Mouse (Mus musculus): Measurements from ENCODE around the gene Nup98. TPM values are rescaled to one million over a fixed set of nuclear protein-coding genes. Genes with fewer than 3 reads are reported as not detected.

Gene Nup98
- total RNA-seq (2021), result 10 to 100 TPM; 41.6 to 45.3 TPM
- long read RNA-seq, experiment 1, full-length matches to known transcripts, result 8 of 14 reads
- long read RNA-seq, experiment 1, partial matches to known transcripts, result 2 of 14 reads
- long read RNA-seq, experiment 1, other reads (novel, unspliced or antisense), result 4 of 14 reads
- long read RNA-seq, experiment 2, partial matches to known transcripts, result 3 of 14 reads
- long read RNA-seq, experiment 2, other reads (novel, unspliced or antisense), result 4 of 14 reads

DNA sequence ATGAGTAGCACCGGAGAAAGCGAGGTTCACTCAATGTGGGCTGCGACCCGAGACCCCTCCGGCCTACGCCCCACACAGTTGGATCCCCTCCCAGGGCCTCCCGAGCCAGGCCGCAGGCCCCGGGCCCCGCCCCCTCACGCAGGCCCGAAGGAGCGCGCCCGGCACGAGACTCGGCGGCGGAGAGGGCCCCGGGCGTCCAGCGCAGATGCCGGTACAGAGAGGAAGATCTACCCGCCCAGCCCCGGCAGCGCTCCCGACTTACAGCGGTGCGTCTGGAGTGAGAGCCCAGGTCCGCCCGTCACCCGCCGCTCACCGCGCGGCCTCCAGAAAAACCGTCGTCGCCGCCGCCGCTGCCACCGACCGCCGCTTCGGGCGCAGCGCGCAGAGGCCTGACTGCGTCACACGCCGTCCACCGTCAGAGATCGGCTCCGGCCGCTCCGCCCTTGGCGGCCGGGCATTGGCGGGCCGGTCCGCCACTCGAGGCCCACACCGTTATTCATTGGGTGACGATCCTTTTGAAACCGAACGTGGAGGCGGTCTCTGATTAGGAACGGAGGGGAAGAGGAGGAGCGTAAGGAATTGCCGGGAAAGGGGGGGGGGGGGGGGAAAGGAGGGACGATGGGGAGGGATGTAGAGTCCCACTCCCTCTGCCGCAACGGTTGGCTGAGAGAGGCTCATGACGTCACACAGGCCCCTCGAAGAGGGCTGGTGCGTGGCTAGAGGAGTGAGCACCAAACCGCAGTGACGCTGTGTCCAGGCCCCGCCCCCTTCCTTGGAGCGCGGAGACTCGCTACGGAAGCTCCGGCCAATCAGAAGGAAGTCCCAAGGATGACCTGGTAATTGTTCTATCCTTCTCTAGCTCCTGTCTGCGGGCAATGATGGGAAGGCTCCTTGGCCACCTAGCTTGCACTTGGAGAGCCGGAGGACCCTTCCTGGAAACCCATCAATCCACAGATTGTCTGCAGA, at the start of gene Nup98, which contains the start of gene Pgap2:
Nup98 (minus strand) TSS at position 421 of the 966 bp plus-strand sequence.
Pgap2 (plus strand) TSS at position 453 of the 966 bp plus-strand sequence.
- peak; percentile 31 for TF ChIP-seq CTCF (IDR thresholded peaks at IDR 0.05)
- Histone ChIP-seq H3K4me3 (peak within 1 kb of the TSS; percentile 86), H3K27ac (peak within 1 kb of the TSS; percentile 98)
- peak; percentile 99 for DNase-seq (ENCODE audit: extremely low spot score in 1 of 2, low spot score in 2 of 2)
- intact Hi-C loops (cut with DNase I), result loop anchor here (1.0 kb wide), 2 partner anchors 12 to 40 kb away; no protein-coding TSS in a partner anchor

DNA sequence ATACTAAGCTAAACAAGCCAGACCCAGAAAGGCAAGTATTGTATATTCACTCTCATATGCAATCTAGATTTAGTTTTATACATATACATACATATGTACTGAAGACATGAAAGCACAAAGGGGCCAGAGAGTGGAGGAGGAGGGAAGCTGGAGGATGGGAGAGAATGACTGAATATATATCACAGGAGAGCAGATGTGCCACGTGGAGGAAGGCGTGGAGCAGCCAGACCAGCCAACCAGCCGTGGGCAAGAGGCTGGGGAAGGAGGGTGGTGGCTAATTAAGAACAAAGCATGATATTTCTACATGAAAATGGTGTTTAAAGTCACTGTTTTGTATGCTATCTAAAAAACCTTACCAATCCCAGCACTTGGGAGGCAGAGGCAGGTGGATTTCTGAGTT, 48.8 kb upstream of the Nup98 start:
- Histone ChIP-seq H3K27ac (no peak overlapping the region), H3K4me3 (no peak overlapping the region)
- TF ChIP-seq CTCF (IDR thresholded peaks at IDR 0.05), result no peak
- DNase-seq (ENCODE audit: extremely low spot score in 1 of 2, low spot score in 2 of 2), result no peak
- intact Hi-C loops (cut with DNase I), result loop anchor here (1.0 kb wide), 1 partner anchor 159 kb away; no protein-coding TSS in a partner anchor

DNA sequence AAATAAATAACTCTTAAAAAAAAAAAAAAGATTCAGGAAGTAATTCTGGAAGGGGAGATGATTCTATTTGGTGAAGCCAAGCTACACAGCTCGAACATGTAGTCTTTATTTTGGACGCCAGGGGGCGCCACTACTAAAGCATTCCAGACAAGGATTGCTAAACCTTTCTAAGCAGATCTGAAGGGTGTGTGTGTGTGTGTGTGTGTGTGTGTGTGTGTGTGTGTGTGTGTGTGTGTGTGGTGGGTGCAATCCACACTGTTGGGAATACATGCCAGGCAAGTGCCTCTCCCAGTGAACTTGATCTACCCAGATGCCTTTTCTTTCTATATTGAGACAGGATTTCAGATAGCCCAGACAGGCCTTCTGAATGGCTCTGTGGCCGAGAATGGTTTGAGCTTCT, 48.2 kb upstream of the Nup98 start:
- intact Hi-C loops (cut with DNase I), result loop anchor here (1.0 kb wide), 1 partner anchor 159 kb away; no protein-coding TSS in a partner anchor
- Histone ChIP-seq H3K4me3 (no peak overlapping the region), H3K27ac (no peak overlapping the region)
- peak; percentile 69 to 78 for DNase-seq (ENCODE audit: extremely low spot score in 1 of 2, low spot score in 2 of 2)
- peak; percentile 61 for TF ChIP-seq CTCF (IDR thresholded peaks at IDR 0.05)

DNA sequence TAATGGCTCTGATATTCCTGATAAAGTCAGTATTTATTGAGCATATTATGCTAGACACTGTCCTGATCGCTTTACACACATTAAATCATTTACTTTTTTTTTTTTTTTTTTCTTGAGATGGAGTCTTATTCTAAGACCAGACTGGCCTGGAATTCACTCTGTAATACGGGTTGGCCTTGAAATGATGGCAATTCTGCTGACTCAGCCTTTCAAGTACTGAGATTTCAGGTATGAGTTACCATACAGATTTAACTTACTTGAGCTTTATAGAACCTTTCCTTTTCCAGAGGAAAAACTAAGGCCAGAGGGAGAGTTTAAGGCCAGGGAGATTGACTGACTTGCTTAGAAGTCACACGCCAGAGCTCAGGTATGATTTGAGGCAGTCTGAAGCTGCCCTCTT, 46.7 kb upstream of the Nup98 start:
- Histone ChIP-seq H3K4me3 (no peak overlapping the region), H3K27ac (no peak overlapping the region)
- intact Hi-C loops (cut with DNase I), result no loop called here
- TF ChIP-seq CTCF (IDR thresholded peaks at IDR 0.05), result no peak
- no peak for DNase-seq (ENCODE audit: extremely low spot score in 1 of 2, low spot score in 2 of 2)

DNA sequence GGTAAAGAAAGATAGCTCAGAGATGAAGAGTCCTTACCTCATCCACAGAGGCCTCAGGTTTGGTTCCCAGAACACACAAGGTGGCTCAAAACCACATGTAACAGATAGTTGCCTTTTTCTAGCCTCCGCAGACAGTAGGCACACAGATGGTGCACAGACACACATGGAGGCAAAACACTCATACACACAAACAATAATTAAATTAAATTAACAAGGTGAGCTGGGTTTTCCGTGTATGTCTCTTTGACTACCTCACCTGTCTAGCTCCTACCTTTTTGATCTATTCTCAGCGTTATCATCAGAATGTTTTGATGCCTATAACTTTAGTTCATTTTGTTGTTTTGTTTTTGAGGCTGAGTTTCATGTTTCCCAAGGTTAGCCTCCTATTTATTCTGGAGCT, 46.0 kb upstream of the Nup98 start, which contains the start of gene Rhog:
Rhog (minus strand) TSS at position 101 of the 400 bp plus-strand sequence.
- Histone ChIP-seq H3K4me3 (no peak within 1 kb of the TSS), H3K27ac (no peak within 1 kb of the TSS)
- intact Hi-C loops (cut with DNase I), result no loop called here
- TF ChIP-seq CTCF (IDR thresholded peaks at IDR 0.05), result no peak
- no peak for DNase-seq (ENCODE audit: extremely low spot score in 1 of 2, low spot score in 2 of 2)

DNA sequence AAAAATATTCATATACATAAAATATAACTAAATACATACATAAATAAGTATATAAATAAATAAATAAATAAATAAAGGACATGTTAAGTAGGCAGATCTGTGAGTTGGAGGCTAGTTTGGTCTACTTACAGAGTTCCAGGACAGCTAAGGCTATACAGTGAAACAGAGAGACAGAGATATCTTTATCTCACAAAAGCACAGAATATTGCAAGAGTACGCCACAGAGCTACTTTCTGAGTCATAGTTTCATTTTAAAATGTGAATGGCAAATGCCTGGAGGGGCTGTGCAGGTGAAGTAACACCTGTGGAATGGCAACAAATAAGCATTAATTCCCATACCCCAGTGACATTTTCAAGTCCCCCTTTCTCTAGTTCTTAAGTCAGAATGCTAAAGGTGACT, 43.7 kb upstream of the Nup98 start:
- no peak for TF ChIP-seq CTCF (IDR thresholded peaks at IDR 0.05)
- Histone ChIP-seq H3K27ac (no peak overlapping the region), H3K4me3 (no peak overlapping the region)
- no peak for DNase-seq (ENCODE audit: extremely low spot score in 1 of 2, low spot score in 2 of 2)
- intact Hi-C loops (cut with DNase I), result no loop called here

DNA sequence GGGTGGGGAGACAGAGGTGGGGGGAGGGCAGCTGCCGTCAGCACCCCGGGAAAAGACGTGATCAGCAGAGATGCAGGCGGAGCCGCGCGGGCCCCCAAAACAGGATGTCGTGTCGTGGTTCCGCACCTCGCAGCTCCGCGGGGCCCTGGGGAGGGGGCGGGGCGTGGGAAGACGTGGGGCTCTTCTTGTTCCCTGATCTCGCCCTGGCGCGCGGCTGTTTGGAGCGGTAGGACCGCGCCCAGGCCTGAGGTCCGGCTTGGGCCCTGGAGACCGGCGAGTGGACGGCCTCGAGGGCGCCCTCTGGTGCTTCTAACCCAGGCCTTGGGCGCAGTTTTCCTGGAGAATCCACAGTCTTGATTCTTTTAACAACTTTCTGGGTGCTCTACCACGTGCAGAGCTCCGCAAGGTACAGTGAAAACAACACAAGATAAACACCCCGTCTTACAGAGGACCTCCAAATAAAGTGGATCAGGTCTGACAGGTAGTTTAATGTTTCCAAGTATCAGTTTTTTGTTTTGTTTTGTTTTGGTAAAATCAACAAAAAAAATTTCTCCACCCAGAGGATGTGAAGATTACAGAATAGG, 40.7 kb upstream of the Nup98 start:
- TF ChIP-seq CTCF (IDR thresholded peaks at IDR 0.05), result peak; percentile 85
- H3K4me3 ChIP-seq, result peak overlapping the region; percentile 77
- intact Hi-C loops (cut with DNase I), result loop anchor here (1.0 to 2.0 kb wide), 3 partner anchors 28 to 598 kb away; partner anchors contain the start of genes Nup98 and Pgap2
- peak; percentile 86 to 89 for DNase-seq (ENCODE audit: extremely low spot score in 1 of 2, low spot score in 2 of 2)
- peak overlapping the region; percentile 88 for H3K27ac ChIP-seq

DNA sequence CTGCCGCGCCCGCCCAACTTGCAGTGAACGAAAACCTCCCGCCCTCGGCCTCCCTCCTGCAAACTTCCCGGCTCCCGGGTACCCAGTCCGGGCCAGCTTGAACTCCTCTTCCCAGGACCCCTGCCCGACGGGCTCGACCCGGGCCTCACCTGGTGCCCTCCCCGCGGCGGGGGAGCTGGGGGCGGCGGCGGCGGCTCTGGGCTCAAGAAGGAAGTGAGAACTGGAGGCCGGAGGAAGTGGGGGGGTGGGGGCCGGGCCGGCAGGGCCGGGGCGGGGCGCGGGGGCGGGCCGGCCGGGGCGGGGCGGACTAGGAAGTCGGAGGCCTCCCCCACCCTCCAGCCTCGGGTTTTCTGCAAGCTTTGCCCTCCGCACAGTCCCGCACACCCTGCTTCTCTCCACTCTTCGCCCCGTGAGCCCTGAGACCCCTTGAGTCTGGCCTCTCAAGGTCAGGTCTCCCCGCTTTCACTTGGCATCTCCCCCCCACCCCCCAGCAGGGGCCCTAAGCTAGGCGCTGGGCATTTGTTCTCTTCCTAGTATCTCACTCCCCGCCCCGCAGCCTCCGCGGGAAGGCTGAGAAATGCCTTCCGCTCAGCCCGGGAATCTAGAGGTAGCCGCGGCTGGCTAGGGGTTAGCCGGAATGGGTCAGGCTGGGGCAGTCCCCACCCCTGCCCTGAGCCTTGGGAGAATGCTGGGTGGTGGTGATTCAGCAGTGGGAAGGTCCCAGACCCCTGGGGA, 40.1 kb upstream of the Nup98 start:
- Histone ChIP-seq H3K4me3 (peak overlapping the region; percentile 77), H3K27ac (peak overlapping the region; percentile 88)
- no peak for TF ChIP-seq CTCF (IDR thresholded peaks at IDR 0.05)
- peak; percentile 43 to 57 for DNase-seq (ENCODE audit: extremely low spot score in 1 of 2, low spot score in 2 of 2)
- intact Hi-C loops (cut with DNase I), result loop anchor here (1.0 to 2.0 kb wide), 3 partner anchors 28 to 597 kb away; partner anchors contain the start of genes Nup98 and Pgap2

DNA sequence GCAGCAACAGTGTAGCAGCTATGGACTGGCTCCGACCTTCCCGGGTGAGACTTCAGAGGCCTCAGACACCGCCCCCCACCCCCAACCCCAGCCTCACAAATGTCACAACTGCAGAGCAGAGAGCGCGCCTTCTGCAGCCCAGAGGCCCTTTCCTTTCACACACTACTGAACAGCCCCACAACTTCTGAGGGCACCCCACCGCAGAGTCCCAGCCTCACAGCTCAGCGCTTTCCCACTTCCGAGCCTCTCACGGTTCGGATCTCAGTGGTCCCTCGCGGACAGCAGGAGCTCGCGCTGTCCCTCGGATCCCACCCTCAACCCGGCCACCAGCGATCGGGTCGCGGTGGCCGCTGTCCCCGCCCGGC, 39.5 kb upstream of the Nup98 start:
- no peak for DNase-seq (ENCODE audit: extremely low spot score in 1 of 2, low spot score in 2 of 2)
- peak overlapping the region; percentile 77 for H3K4me3 ChIP-seq
- intact Hi-C loops (cut with DNase I), result no loop called here
- peak overlapping the region; percentile 88 for H3K27ac ChIP-seq
- TF ChIP-seq CTCF (IDR thresholded peaks at IDR 0.05), result no peak

DNA sequence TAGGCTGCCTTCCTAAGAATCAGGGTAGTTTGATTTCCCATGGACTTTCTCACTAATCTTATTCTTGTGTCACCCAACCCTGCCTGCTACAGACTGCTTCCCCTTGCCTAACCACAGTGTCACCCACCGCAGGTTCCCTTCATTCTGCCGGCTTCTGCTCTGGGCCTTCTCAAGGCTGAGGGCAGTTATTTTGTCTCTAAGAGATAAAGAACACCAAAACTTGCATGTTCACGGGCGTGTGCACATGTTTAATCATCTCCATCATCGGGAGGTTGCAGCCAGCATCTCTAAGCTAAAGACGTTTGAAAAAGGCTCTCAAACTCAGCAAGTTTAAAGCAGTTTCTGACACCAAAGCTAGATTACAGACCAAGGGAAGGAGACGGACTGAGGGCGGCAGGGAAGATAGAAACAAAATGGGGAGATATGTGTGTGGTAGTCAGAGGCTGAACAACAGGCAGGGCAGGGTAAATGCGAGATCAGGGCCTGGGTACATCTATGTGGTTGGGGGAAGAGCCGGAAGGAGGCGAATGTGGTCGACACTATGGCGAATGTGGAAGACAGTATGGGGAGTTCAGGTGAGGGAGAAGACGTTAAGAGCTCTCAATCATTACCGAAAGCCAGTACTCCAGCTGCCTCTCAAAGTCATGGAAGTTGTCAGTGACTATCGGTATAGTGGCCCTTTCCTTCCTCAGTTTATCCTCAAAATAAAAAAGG, 38.9 kb upstream of the Nup98 start:
- Histone ChIP-seq H3K4me3 (peak overlapping the region; percentile 77), H3K27ac (peak overlapping the region; percentile 88)
- DNase-seq (ENCODE audit: extremely low spot score in 1 of 2, low spot score in 2 of 2), result no peak
- intact Hi-C loops (cut with DNase I), result no loop called here
- no peak for TF ChIP-seq CTCF (IDR thresholded peaks at IDR 0.05)
